Mouse (Mus musculus) liver, adult (tissue): ENCODE measurements around the gene Sidt1.

Source experiments
- GATA4 ChIP-seq: IDR thresholded peaks from 2 replicates; pipeline ENCODE4 v1.6.1; 2014; ENCODE audit warnings: mild to moderate bottlenecking, low read length; ENCODE audit not compliant: insufficient replicate concordance

The Sidt1 gene

DNA sequence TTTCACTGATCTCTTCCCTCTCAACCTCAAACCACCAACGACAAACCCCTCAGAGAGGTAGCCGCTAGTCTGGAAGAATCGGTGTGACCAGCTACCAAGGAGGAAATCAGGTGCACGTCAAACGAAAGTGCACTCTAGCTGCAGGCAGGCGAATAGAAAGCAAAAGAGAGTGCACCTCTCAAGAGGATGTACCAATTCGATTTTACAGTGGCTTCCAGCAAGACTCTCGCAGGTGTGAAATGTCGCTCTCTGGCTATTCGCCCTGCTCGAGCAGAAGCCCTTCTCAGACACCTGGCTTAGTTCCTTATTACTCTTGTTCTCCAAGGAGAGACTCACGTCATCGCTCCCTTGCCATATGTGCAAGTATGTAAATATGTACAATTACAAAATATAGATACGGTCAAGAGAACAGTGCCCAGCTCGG is at the start of gene Sidt1:
Sidt1 (minus strand) TSS at position 336 of the 424 bp plus-strand sequence.
- no peak for TF ChIP-seq GATA4

DNA sequence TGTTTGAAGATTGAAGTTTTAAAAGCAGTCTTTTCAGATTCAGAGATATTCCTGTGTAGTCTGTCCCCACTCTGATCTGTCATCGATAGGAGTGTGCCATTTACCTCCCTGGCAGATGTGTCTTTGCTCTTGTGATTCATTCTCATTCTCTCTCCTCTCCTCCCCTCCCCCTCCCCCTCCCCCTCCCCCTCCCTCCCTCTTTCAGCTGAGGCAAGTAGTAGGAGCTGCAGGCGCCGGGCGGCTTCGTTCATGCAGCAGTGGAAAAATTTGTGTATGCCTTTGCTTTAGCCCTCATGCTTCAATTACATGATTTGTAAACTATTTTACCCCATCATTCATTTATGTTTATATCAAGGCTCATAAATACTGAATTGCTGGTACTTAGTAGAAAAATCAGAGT is 48.6 kb upstream of the Sidt1 start:
- TF ChIP-seq GATA4: no peak

- TF ChIP-seq GATA4: no peak
Observed at GRCm38 (mm10) chr16:44380006-44380405, 47.0 kb upstream of the Sidt1 start.

DNA sequence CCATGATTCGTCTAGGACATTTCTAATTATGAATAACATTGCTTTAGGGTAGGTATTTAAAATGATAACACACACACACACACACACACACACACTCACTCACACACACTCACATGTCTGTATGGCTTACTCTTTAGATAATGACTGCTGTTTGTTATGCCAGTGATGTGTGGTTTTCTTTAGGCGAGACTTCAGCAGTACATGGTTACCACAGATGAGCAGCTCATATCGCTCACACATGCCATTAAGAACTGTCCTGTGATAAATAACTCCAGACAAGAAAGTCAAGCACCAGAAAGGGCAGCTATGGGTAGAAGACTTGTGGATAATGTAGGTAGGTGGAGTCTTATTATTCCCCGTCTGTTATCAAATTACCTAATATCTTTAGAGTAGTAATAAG is 42.5 kb upstream of the Sidt1 start:
- no peak for TF ChIP-seq GATA4

DNA sequence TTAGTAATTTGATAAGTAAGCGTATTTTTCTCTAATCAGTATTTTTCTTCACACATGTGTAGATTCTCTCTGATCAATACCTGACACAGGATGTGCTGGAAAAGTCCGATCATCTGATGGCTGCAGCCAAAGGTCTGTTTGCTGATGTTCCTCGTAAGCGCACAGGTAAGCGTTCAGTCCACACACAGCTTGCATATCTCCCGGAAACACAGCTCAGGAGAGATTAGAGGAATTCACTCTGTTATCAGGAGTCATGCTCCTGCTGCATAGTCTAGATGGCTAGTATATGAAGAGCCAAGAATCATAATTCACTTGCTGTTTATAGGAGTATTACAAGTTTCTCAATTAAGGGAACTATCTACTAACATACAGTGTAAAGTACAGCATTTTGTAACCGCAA is 32.5 kb upstream of the Sidt1 start:
- no peak for TF ChIP-seq GATA4

GRCm38 (mm10) chr16:44361921-44362890 is 29.2 kb upstream of the Sidt1 start:
- TF ChIP-seq GATA4: no peak

DNA sequence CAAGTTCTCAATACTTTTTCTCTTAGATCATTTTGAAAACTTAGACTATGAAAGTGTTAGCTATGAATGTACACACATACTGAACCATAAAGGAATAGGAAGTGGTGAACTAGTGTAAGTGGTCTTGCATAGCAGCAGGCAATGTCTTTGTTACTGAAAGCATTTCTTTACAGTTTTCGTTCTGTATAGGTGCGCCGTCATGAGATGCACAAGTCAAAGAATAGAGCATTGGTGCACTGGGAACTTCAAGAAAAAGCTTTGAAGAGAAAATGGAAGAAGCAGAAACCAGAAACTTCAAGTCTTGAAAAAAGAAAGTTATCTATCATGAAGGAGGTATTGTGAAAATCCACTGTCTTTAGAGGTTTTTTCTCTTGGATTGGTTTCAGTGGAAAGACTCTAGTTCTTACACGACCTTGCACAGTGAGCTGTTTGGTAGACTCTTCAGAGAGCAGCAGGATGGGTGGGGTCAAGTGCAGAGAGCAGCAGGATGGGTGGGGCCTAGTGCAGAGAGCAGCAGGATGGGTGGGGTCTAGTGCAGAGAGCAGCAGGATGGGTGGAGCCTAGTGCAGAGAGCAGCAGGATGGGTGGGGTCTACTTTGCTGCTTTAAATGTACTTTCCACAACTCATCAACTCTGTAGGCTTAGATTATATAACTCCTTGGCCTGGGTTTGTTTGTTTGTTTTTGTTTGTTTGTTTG is 24.7 kb upstream of the Sidt1 start:
- no peak for TF ChIP-seq GATA4

DNA sequence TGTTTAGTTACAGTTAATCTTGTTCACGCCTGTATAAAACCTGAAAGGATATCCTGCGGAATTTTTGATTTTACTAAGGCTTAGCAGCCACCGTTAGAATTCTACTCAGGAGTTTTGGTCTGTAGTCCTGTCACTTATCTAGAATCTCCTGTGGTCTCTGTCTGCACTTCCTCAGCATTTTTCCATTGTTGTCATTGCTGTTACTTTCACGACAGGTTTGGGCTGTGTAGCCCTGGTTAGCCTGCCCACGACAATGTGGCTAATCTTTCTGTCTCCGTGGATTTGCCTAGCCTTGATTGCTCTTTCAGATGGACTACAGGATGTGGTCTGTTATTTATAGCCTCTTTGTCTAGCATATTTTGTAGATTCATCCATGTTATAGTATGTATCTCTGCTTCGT is 23.3 kb upstream of the Sidt1 start:
- no peak for TF ChIP-seq GATA4

DNA sequence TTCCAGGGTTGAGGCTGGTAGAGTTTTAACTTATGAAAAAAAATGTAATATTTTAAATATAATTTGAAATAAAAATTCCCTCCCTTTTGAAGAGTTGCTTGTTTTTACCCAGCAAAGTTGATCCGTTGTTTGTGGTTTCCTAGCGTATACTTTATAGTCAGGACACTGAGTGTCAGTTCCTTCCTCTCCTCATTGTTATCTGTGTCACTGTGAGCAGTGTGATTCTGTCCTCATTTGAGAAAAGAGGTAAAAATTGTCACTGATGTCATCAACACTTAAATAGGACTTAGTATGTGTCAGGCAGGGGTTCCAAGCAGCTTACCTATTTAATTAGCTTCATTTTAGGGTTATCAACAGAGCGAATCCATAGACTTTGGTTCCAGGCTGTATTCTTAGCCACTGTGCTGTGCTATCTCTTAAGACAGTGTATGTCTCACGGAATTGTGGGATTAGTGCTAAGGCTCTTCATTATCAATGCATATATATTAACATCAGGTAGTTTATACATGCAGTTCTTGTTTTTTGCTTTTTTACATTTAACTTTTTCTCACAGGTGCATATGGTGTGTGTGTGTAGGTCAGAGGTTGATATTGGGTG is 16.9 kb upstream of the Sidt1 start:
- no peak for TF ChIP-seq GATA4

DNA sequence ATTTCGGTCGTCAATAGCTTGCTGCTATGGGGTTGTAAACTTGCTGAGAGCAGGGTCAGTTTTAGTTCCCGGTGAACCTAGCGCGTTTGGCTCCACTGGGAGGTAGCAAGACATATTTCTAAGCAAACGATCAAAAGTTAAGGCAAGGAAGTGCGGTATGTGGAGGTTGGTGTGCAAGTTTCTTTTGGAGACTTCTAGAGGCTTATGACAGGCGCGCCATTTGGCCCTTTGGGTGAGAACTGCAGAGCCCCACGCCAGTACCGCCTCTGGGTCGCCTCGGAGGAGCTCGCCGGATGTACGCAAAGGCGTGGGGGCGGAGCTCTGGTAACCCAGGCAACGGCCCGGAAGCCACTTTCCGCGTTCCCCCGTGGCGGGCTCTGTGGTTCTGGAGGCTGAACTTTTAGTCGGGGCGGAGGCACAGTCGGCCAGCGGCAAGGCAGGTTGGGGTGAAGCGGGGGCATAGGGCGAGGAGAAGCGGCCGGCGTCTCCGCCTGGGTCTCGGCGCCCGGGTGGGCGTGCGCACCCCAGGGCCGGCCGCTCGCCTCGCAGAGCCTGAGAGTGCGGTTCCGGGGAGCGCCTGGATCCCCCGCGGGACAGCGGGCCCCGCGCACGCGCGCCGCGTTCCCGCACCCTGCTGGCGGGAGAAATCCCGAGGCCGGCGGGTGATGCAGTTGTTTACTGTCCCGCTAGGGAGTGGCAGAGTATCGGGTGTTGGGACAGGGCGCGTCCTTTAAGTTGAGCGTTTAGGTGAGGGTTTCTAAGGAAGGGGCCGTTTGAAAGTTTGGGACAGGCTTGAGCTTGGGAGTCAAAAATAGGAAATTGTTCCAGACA is 14.3 kb upstream of the Sidt1 start, which contains the start of gene Spice1:
Spice1 (plus strand) TSS at position 51 of the 831 bp plus-strand sequence.
- no peak; the same call in 1 of the 2 replicates for TF ChIP-seq GATA4

GRCm38 (mm10) chr16:44337541-44337940 is 4.5 kb upstream of the Sidt1 start:
- no peak for TF ChIP-seq GATA4

GRCm38 (mm10) chr16:44331995-44332860 is 768 bp downstream of the Sidt1 start:
- TF ChIP-seq GATA4: no peak

DNA sequence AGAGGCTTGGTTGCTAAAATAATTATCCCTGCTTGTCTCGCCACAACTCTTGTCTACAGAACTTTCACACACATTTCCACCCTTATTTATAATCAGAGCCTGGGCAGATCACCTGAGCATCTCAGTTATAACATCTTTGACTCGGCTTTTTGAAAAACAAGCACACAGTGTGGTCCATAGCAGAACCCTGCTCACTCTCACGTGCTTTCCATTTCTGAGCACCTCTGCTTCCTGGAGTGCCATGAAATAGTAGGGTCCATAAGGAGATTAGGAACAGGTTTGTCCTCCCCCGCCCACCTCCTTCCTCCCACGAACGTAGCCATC is 1.4 kb downstream of the Sidt1 start:
- TF ChIP-seq GATA4: no peak

- TF ChIP-seq GATA4: no peak
Observed at GRCm38 (mm10) chr16:44331154-44331553, 1.8 kb downstream of the Sidt1 start.
